Comparison of ENCODE assay signal across 13 mouse cellular contexts in genomic region chr5:118951067-118951466, GRCm38 (mm10).
DNase-seq lines count a peak whose midpoint lies in the region; ATAC-seq and TF ChIP-seq lines count a peak whose summit lies in the region.
"Had no signal": no experiment of that assay in that cellular context is flagged by ENCODE, and none has a peak within 500 bp of the region (broad histone marks: within the 10 kb centered on the region; RNA-seq: fewer than 3 reads in every experiment).

No protein-coding gene starts in this region.

- H3K9me3 ChIP-seq in lung, postnatal 0 days (ENCODE audit: low read length), result no peaks in the 10 kb centered on the region
- H3K9me3 ChIP-seq in forebrain, embryonic 11.5 days (ENCODE audit: control insufficient read depth, low read length), result no peaks in the 10 kb centered on the region
- H3K9me3 ChIP-seq: forebrain, embryonic 10.5 days; heart, embryonic 15.5 days; lung, embryonic 15.5 days had no signal

- H3K27me3 ChIP-seq in lung, postnatal 0 days (replicated peaks; ENCODE audit: insufficient read depth, low read length), result no peaks in the 10 kb centered on the region
- peaks cover 2% of the 10 kb centered on the region for H3K27me3 ChIP-seq in forebrain, embryonic 11.5 days (ENCODE audit: control insufficient read depth, insufficient read depth, low read length)
- H3K27me3 ChIP-seq: heart, embryonic 15.5 days; lung, embryonic 15.5 days had no signal

- H3K4me1 ChIP-seq in lung, postnatal 0 days (ENCODE audit: insufficient read depth, low read depth, low read length), result no peaks in the 10 kb centered on the region
- no peaks in the 10 kb centered on the region; the same call in 1 of the 2 replicates for H3K4me1 ChIP-seq in forebrain, embryonic 11.5 days (replicated peaks; ENCODE audit: control insufficient read depth, insufficient read depth, low read length)
- H3K4me1 ChIP-seq: lung, embryonic 15.5 days had no signal

- no peak overlapping the region for H3K4me3 ChIP-seq in lung, postnatal 0 days (ENCODE audit: low read depth, low read length)
- H3K4me3 ChIP-seq in forebrain, embryonic 11.5 days (ENCODE audit: low read depth, low read length), result no peak overlapping the region
- H3K4me3 ChIP-seq: forebrain, embryonic 10.5 days; heart, embryonic 15.5 days; lung, embryonic 15.5 days had no signal

- H3K27ac ChIP-seq in lung, postnatal 0 days (ENCODE audit: low read length), result no peak overlapping the region
- H3K27ac ChIP-seq in forebrain, embryonic 11.5 days (ENCODE audit: low read depth, low read length), result no peak overlapping the region
- H3K27ac ChIP-seq: forebrain, embryonic 10.5 days; heart, embryonic 15.5 days; lung, embryonic 15.5 days; stomach, postnatal 0 days had no signal

- no peak overlapping the region for H3K4me2 ChIP-seq in lung, postnatal 0 days (replicated peaks; ENCODE audit: low read depth, low read length)
- no peak overlapping the region for H3K4me2 ChIP-seq in forebrain, embryonic 11.5 days (ENCODE audit: low read depth, low read length, severe bottlenecking)
- H3K4me2 ChIP-seq: heart, embryonic 15.5 days; lung, embryonic 15.5 days had no signal

- DNase-seq in gastrocnemius, postnatal 25 days, result peak; percentile 45
- DNase-seq in gastrocnemius, postnatal 4 days (ENCODE audit: low spot score in 2 of 2), result no peak
- peak; percentile 65 for DNase-seq in adrenal gland, adult 8-10 months
- DNase-seq in heart, postnatal 36 days, result peak; percentile 56
- peak; percentile 18 for DNase-seq in lung, postnatal 0 days (ENCODE audit: low spot score)
- DNase-seq in forebrain, embryonic 11.5 days (ENCODE audit: low spot score), result no peak
- DNase-seq in layer of hippocampus, adult 9-11 months, result no peak
- DNase-seq: embryo, embryonic 11 days had no signal

- intact Hi-C loops in heart, postnatal 36 days (cut with DNase I), result loop anchor here (1.0 to 5.0 kb wide), 3 partner anchors 30 to 721 kb away; partner anchors contain the start of gene Tbx3

- WGBS in lung, postnatal 0 days, result 57% methylated on average over 7 of the region's 7 CpGs
- 73% methylated on average over 7 of the region's 7 CpGs for WGBS in forebrain, embryonic 11.5 days

- no peak overlapping the region for H3K9ac ChIP-seq in lung, postnatal 0 days (replicated peaks; ENCODE audit: low read depth)
- H3K9ac ChIP-seq in forebrain, embryonic 11.5 days (ENCODE audit: low read length), result no peak overlapping the region
- H3K9ac ChIP-seq: heart, embryonic 15.5 days; lung, embryonic 15.5 days had no signal

- H3K36me3 ChIP-seq in lung, postnatal 0 days (ENCODE audit: insufficient read depth, low read length), result no peaks in the 10 kb centered on the region
- H3K36me3 ChIP-seq in forebrain, embryonic 11.5 days (ENCODE audit: control insufficient read depth, insufficient read depth, low read length), result no peaks in the 10 kb centered on the region
- H3K36me3 ChIP-seq: forebrain, embryonic 10.5 days; heart, embryonic 15.5 days; lung, embryonic 15.5 days had no signal

- peak; percentile 57 for TF ChIP-seq EP300 in lung, postnatal 0 days (IDR thresholded peaks at IDR 0.05)

- no peak for TF ChIP-seq CTCF in lung, postnatal 0 days (IDR thresholded peaks at IDR 0.05)

- ATAC-seq in lung, postnatal 0 days, result no peak
- ATAC-seq in forebrain, embryonic 11.5 days (replicated peaks; ENCODE audit: low FRiP score), result no peak
- ATAC-seq in cerebellum, adult (ENCODE audit: insufficient number of reproducible peaks, low FRiP score, low TSS enrichment), result no peak

Comparison
In these comparisons a context has a peak if more than half of its experiments do, and no peak if none do; other contexts are left out.
1. DNase-seq: peak in gastrocnemius, postnatal 25 days (single experiment), adrenal gland, adult 8-10 months (single experiment), heart, postnatal 36 days (2 of 2) and lung, postnatal 0 days (single experiment); none in gastrocnemius, postnatal 4 days (0 of 2), forebrain, embryonic 11.5 days (single experiment) and layer of hippocampus, adult 9-11 months (single experiment).